Mouse (Mus musculus) left cerebral cortex, postnatal 10 days (tissue): ENCODE measurements around the gene Cnnm3. TPM values are rescaled to one million over a fixed set of nuclear protein-coding genes. Genes with fewer than 3 reads are reported as not detected.

Experiments
- DNase-seq, 2 experiments: peaks; one replicate each; pipeline ENCODE4 v3.0.0; 2021 to 2022; ENCODE audit warnings: low spot score in 2 of 2, mixed read lengths in 1 of 2; ENCODE audit errors: extremely low spot score in 1 of 2
- intact Hi-C: fragments of 180-260 bp; cut with DNase I; formaldehyde crosslinking; loops from one replicate; pipeline ENCODE4 v1.15.1; 2025
- microRNA-seq: library from miRNA; unstranded; fragments of <30 nt; microRNA quantifications from one replicate; pipeline ENCODE4 v1.2.0, GENCODE M21; 2022
- total RNA-seq, 2 experiments: library from RNA; stranded (reverse); gene quantifications; 2 replicates each; pipeline ENCODE4 v1.2.3; 2021

The Cnnm3 gene
- total RNA-seq, 2 experiments from 2014 or later: 30.3 to 34.1 TPM

- DNase-seq: no peak
- intact Hi-C loops: loop anchor here (5.0 kb wide), 1 partner anchor 76 kb away; no protein-coding TSS in a partner anchor
Observed at GRCm38 (mm10) chr1:36566425-36566824, 54.8 kb downstream of the Cnnm3 start.

GRCm38 (mm10) chr1:36567818-36568603 is 56.3 kb downstream of the Cnnm3 start:
- intact Hi-C loops: loop anchor here (5.0 kb wide), 1 partner anchor 74 kb away; no protein-coding TSS in a partner anchor
- no peak for DNase-seq

GRCm38 (mm10) chr1:36568776-36569175 is 57.1 kb downstream of the Cnnm3 start:
- intact Hi-C loops: loop anchor here (5.0 kb wide), 1 partner anchor 74 kb away; no protein-coding TSS in a partner anchor
- DNase-seq: no peak

DNA sequence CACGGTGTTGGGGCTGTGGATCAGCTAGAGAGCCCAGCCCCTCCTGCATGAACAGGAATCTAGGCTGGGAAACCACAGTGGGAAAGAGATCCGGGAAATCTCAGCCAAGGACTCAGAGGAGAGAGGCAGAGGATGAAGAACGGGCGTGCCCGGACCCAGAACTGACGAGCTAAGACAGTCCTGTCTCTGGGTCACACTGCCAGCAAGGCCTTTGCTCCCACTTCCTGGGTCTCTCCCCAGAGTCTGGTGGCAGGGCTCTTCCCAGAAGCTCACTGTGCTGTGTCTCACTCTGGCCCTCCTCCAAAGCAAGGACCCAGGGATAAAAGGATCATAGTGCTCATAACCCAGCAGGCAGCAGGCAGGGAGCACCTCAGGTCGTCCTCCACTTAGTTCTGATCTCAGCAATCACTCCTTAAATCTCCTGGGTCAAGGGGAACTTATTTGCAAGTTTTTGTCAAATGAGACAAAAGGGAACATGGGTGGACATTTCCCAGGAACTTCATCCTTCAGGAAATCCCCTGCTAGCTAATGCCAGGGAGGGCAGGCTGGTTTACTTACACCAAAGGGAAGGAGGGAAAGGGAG is 58.1 kb downstream of the Cnnm3 start:
- DNase-seq: peak in 1 of 2 experiments; percentile 45
- intact Hi-C loops: loop anchor here (5.0 kb wide), 1 partner anchor 73 kb away; no protein-coding TSS in a partner anchor

DNA sequence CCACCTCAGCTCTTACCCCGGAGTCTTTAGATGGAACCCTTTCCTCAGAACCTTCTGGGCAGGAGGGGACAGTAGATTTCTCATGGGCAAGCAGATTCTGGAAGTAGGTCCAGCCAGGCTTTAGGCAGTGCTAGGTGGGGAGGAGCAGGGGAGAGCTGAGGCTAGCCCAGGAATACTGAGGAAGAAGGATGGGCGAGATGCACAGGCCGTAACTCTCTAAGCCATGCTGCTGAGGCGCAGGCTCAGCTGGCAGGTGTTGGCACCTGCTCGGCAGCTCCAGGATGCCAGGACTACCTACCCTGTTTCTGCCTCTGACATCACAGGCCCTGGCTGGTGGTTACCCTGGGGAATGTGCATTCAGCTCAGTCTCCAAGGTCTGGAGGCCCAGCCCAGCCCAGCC is 58.7 kb downstream of the Cnnm3 start:
- intact Hi-C loops: no loop called here
- no peak for DNase-seq

GRCm38 (mm10) chr1:36571627-36572026 is 60.0 kb downstream of the Cnnm3 start:
- intact Hi-C loops: no loop called here
- DNase-seq: peak in 1 of 2 experiments; percentile 54

DNA sequence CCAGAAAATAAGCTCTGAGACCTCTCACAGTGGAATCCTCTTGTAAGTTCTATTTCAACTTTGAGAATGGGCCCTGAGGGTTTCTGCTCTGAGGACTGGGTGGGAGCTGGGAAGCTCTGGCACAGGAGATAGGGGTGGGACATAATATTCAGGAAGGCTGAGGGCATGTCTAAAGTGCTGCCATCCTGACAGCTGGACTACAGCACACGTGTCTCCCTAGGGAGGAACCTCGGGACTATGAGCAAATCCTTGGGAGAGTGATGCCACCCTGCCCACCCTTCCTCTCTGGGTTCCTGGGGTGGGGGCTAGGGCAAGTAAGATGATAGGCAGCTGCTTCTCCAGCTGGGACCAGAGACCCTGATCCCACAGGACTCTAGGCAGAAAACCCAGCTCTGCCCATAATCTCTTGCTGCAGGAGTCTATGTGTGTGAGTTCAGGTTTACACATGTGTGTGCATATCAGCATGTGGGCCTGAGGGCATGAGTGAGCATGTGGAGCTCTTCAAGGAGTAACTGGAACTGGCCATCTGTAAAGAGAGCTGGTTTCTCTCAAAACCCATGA is 60.6 kb downstream of the Cnnm3 start:
- no peak for DNase-seq
- intact Hi-C loops: no loop called here

- DNase-seq: no peak
- intact Hi-C loops: no loop called here
Observed at GRCm38 (mm10) chr1:36572709-36573108, 61.0 kb downstream of the Cnnm3 start.

GRCm38 (mm10) chr1:36573524-36573923 is 61.9 kb downstream of the Cnnm3 start:
- intact Hi-C loops: no loop called here

GRCm38 (mm10) chr1:36574196-36574955 is 62.7 kb downstream of the Cnnm3 start:
- intact Hi-C loops: no loop called here
- no peak for DNase-seq

More at GRCm38 (mm10) chr1:36573524-36573923, 61.9 kb downstream of the Cnnm3 start:
- no peak for DNase-seq

DNA sequence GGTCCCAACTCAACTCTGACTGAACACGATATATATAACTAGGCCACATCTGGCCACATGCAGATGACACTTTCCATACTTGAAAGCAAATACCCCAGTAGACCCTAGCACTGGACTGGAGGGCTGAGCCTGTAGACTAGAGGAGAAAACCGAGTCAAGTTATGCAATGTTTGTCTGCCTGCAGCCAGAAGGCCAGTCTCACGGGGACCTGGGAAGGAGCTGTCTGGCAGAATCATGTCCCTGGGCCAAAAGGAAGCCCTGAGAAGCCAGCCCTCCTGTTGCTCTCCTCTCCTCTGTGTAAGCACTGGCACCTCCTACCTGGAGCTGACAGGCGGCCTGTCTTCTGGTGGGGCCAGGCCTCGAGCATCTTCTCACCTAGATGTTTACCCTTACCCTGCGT is 63.7 kb downstream of the Cnnm3 start:
- DNase-seq: no peak
- intact Hi-C loops: no loop called here

- intact Hi-C loops: no loop called here
- no peak for DNase-seq
Observed at GRCm38 (mm10) chr1:36576991-36577675, 65.5 kb downstream of the Cnnm3 start.

Small RNAs within 50 kb of the gene (microRNA-seq; reads per million reads assigned to microRNA genes)
- gene Gm47280: not detected

Other genes starting within 250 kb of the Cnnm3 start
- under 1 TPM; 0.54 to 0.69 TPM for gene Neurl3, start 237.2 kb upstream of the Cnnm3 start, total RNA-seq
- 10 to 100 TPM in 1 of 2 experiments, 1 to 10 TPM in 1; 9.8 to 10.5 TPM for gene Arid5a, start 204.1 kb upstream of the Cnnm3 start, total RNA-seq
- 10 to 100 TPM; 55.3 to 55.9 TPM for gene Kansl3, start 142.7 kb upstream of the Cnnm3 start, total RNA-seq
- gene Fer1l5, start 139.6 kb upstream of the Cnnm3 start, total RNA-seq: not detected
- gene Lman2l, start 66.6 kb upstream of the Cnnm3 start, total RNA-seq: 10 to 100 TPM; 37.8 to 40.5 TPM
- 10 to 100 TPM; 12.7 to 13.7 TPM for gene Cnnm4, start 40.2 kb upstream of the Cnnm3 start, total RNA-seq
- 1 to 10 TPM; 5.3 to 5.8 TPM for gene Ankrd23, start 25.0 kb downstream of the Cnnm3 start, total RNA-seq
- under 1 TPM in 1 of 2 experiments, not detected in 1; 0.49 TPM for gene Gm42417, start 27.6 kb downstream of the Cnnm3 start, total RNA-seq
- gene Ankrd39, start 35.6 kb downstream of the Cnnm3 start, total RNA-seq: 10 to 100 TPM; 13.4 to 18.1 TPM
- gene Sema4c, start 46.5 kb downstream of the Cnnm3 start, total RNA-seq: 10 to 100 TPM; 20.9 to 27.4 TPM
- gene Fam178b, start 171.3 kb downstream of the Cnnm3 start, total RNA-seq: under 1 TPM in 1 of 2 experiments, not detected in 1; 0.69 TPM
- gene Cox5b, start 179.6 kb downstream of the Cnnm3 start, total RNA-seq: 100 to 1,000 TPM; 610 to 632 TPM
- gene 4933424G06Rik, start 198.3 kb downstream of the Cnnm3 start, total RNA-seq: under 1 TPM; 0.71 to 0.81 TPM
- gene Actr1b, start 202.6 kb downstream of the Cnnm3 start, total RNA-seq: 100 to 1,000 TPM; 202 to 213 TPM
- gene Zap70, start 249.9 kb downstream of the Cnnm3 start, total RNA-seq: 1 to 10 TPM; 2.3 TPM